Mouse (Mus musculus): ENCODE measurements around the gene Zkscan3. TPM values are rescaled to one million over a fixed set of nuclear protein-coding genes. Genes with fewer than 3 reads are reported as not detected.

Gene Zkscan3
- polyA plus RNA-seq (2014; fragmentation: Illumina TruSeq; extraction: RNeasy Lipid Tissue Mini Kit (QIAGEN cat#74804); ENCODE audit: low replicate concordance) = 104 TPM

GRCm38 (mm10) chr13:21402287-21402846 lies at the start of gene Zkscan3:
TSS of gene Zkscan3 (minus strand) at chr13:21402755.

GRCm38 (mm10) chr13:21440503-21441206 lies 38.1 kb upstream of the Zkscan3 start, which contains the start of gene Pgbd1:
TSS of gene Pgbd1 (minus strand) at chr13:21441058.

GRCm38 (mm10) chr13:21362621-21363248 lies 39.8 kb downstream of the Zkscan3 start, which contains the start of gene Zscan12:
TSS of gene Zscan12 (plus strand) at chr13:21362820.

GRCm38 (mm10) chr13:21346610-21347009 lies 55.9 kb downstream of the Zkscan3 start, which contains the start of gene Olfr1367:
TSS of gene Olfr1367 (plus strand) at chr13:21346910.

Other genes with a start within 250 kb of the Zkscan3 start
- gene Trim27, start 223.3 kb downstream of the Zkscan3 start, polyA plus RNA-seq (2014; fragmentation: Illumina TruSeq; extraction: RNeasy Lipid Tissue Mini Kit (QIAGEN cat#74804); ENCODE audit: low replicate concordance) = 20.1 TPM
- gene Gpx5, start 110.0 kb downstream of the Zkscan3 start, polyA plus RNA-seq (2014; fragmentation: Illumina TruSeq; extraction: RNeasy Lipid Tissue Mini Kit (QIAGEN cat#74804); ENCODE audit: low replicate concordance) = not detected
- gene Gpx6, start 90.6 kb downstream of the Zkscan3 start, polyA plus RNA-seq (2014; fragmentation: Illumina TruSeq; extraction: RNeasy Lipid Tissue Mini Kit (QIAGEN cat#74804); ENCODE audit: low replicate concordance) = not detected
- gene Olfr1367, start 55.8 kb downstream of the Zkscan3 start, polyA plus RNA-seq (2014; fragmentation: Illumina TruSeq; extraction: RNeasy Lipid Tissue Mini Kit (QIAGEN cat#74804); ENCODE audit: low replicate concordance) = not detected
- gene Zscan12, start 39.9 kb downstream of the Zkscan3 start, polyA plus RNA-seq (2014; fragmentation: Illumina TruSeq; extraction: RNeasy Lipid Tissue Mini Kit (QIAGEN cat#74804); ENCODE audit: low replicate concordance) = 6.0 TPM
- gene Pgbd1, start 38.3 kb upstream of the Zkscan3 start, polyA plus RNA-seq (2014; fragmentation: Illumina TruSeq; extraction: RNeasy Lipid Tissue Mini Kit (QIAGEN cat#74804); ENCODE audit: low replicate concordance) = 1.4 TPM
- gene Zscan26, start 51.0 kb upstream of the Zkscan3 start, polyA plus RNA-seq (2014; fragmentation: Illumina TruSeq; extraction: RNeasy Lipid Tissue Mini Kit (QIAGEN cat#74804); ENCODE audit: low replicate concordance) = 78.7 TPM
- not detected for gene Nkapl, start 65.8 kb upstream of the Zkscan3 start, polyA plus RNA-seq (2014; fragmentation: Illumina TruSeq; extraction: RNeasy Lipid Tissue Mini Kit (QIAGEN cat#74804); ENCODE audit: low replicate concordance)
- 0.33 TPM for gene Zkscan4, start 76.2 kb upstream of the Zkscan3 start, polyA plus RNA-seq (2014; fragmentation: Illumina TruSeq; extraction: RNeasy Lipid Tissue Mini Kit (QIAGEN cat#74804); ENCODE audit: low replicate concordance)
- gene Gm10065, start 76.7 kb upstream of the Zkscan3 start, polyA plus RNA-seq (2014; fragmentation: Illumina TruSeq; extraction: RNeasy Lipid Tissue Mini Kit (QIAGEN cat#74804); ENCODE audit: low replicate concordance) = not detected
- gene AK157302, start 92.5 kb upstream of the Zkscan3 start, polyA plus RNA-seq (2014; fragmentation: Illumina TruSeq; extraction: RNeasy Lipid Tissue Mini Kit (QIAGEN cat#74804); ENCODE audit: low replicate concordance) = 4.2 TPM
- not detected for gene Gm11273, start 98.7 kb upstream of the Zkscan3 start, polyA plus RNA-seq (2014; fragmentation: Illumina TruSeq; extraction: RNeasy Lipid Tissue Mini Kit (QIAGEN cat#74804); ENCODE audit: low replicate concordance)
- 15.6 TPM for gene Zkscan8, start 128.4 kb upstream of the Zkscan3 start, polyA plus RNA-seq (2014; fragmentation: Illumina TruSeq; extraction: RNeasy Lipid Tissue Mini Kit (QIAGEN cat#74804); ENCODE audit: low replicate concordance)
- gene Olfr1366, start 140.1 kb upstream of the Zkscan3 start, polyA plus RNA-seq (2014; fragmentation: Illumina TruSeq; extraction: RNeasy Lipid Tissue Mini Kit (QIAGEN cat#74804); ENCODE audit: low replicate concordance) = not detected
- gene Olfr1535, start 157.1 kb upstream of the Zkscan3 start, polyA plus RNA-seq (2014; fragmentation: Illumina TruSeq; extraction: RNeasy Lipid Tissue Mini Kit (QIAGEN cat#74804); ENCODE audit: low replicate concordance) = not detected
- gene Olfr1364, start 179.0 kb upstream of the Zkscan3 start, polyA plus RNA-seq (2014; fragmentation: Illumina TruSeq; extraction: RNeasy Lipid Tissue Mini Kit (QIAGEN cat#74804); ENCODE audit: low replicate concordance) = not detected
- not detected for gene Olfr1362, start 211.3 kb upstream of the Zkscan3 start, polyA plus RNA-seq (2014; fragmentation: Illumina TruSeq; extraction: RNeasy Lipid Tissue Mini Kit (QIAGEN cat#74804); ENCODE audit: low replicate concordance)
- gene Olfr11, start 239.8 kb upstream of the Zkscan3 start, polyA plus RNA-seq (2014; fragmentation: Illumina TruSeq; extraction: RNeasy Lipid Tissue Mini Kit (QIAGEN cat#74804); ENCODE audit: low replicate concordance) = not detected

All from small intestine, adult 10 weeks (tissue).